Mouse (Mus musculus) gastrocnemius, adult 2 months (tissue): ENCODE results near the gene Gm20388. TPM values are rescaled to one million over a fixed set of nuclear protein-coding genes. Genes with fewer than 3 reads are reported as not detected.
A peak's percentile ranks its signal among the peaks of the same experiment; 100 is the strongest.

Experiments
- DNase-seq: peaks from one replicate; pipeline ENCODE4 v3.0.0; 2022
- H3K27ac ChIP-seq: fragments of 200-600 bp; 2 replicates; pipeline ENCODE4 v1.8.1; 2022; ENCODE audit warnings: mild to moderate bottlenecking
- H3K4me3 ChIP-seq: fragments of 200-600 bp; 2 replicates; pipeline ENCODE4 v1.8.1; 2022; ENCODE audit warnings: mild to moderate bottlenecking, moderate library complexity
- CTCF ChIP-seq: fragments of 200-600 bp; IDR thresholded peaks from 2 replicates; pipeline ENCODE4 v1.8.1; 2022; ENCODE audit warnings: antibody characterized with exemption, mild to moderate bottlenecking, moderate library complexity
- intact Hi-C: fragments of 180-260 bp; cut with DNase I; formaldehyde crosslinking; loops from one replicate; pipeline ENCODE4 v1.15.1; 2025
- total RNA-seq, 2 experiments: library from RNA; stranded (reverse); gene quantifications; 2 replicates each; pipeline ENCODE4 v1.2.3; 2021

The Gm20388 gene
- total RNA-seq, 2 experiments from 2014 or later, result 6.1 to 15.0 TPM

- TF ChIP-seq CTCF, result no peak
- no peak overlapping the region; the same call in 1 of the 2 replicates for H3K4me3 ChIP-seq
- DNase-seq, result no peak
- H3K27ac ChIP-seq, result peak overlapping the region; percentile 91
- intact Hi-C loops, result no loop called here
These were observed 632.4 kb downstream of the Gm20388 start for GRCm38 (mm10) chr8:120542995-120543394.

GRCm38 (mm10) chr8:120543416-120544055 is 632.9 kb downstream of the Gm20388 start:
- DNase-seq, result peak; percentile 89
- no peak for TF ChIP-seq CTCF
- Histone ChIP-seq H3K27ac (peak overlapping the region; percentile 91), H3K4me3 (peak overlapping the region; percentile 39)
- intact Hi-C loops, result no loop called here

GRCm38 (mm10) chr8:120544155-120544554 is 633.5 kb downstream of the Gm20388 start:
- TF ChIP-seq CTCF, result no peak
- intact Hi-C loops, result no loop called here
- no peak for DNase-seq
- Histone ChIP-seq H3K27ac (peak overlapping the region; percentile 91), H3K4me3 (no peak overlapping the region)

GRCm38 (mm10) chr8:120547562-120547961 is 636.9 kb downstream of the Gm20388 start:
- intact Hi-C loops, result no loop called here
- no peak for TF ChIP-seq CTCF
- no peak for DNase-seq
- peak overlapping the region; percentile 91 for H3K27ac ChIP-seq
- H3K4me3 ChIP-seq, result no peak overlapping the region

GRCm38 (mm10) chr8:120548313-120548761 is 637.7 kb downstream of the Gm20388 start:
- H3K27ac ChIP-seq, result peak overlapping the region; percentile 91
- H3K4me3 ChIP-seq, result no peak overlapping the region
- no peak for DNase-seq
- intact Hi-C loops, result no loop called here
- TF ChIP-seq CTCF, result no peak

GRCm38 (mm10) chr8:120549321-120549921 is 638.8 kb downstream of the Gm20388 start:
- intact Hi-C loops, result no loop called here
- Histone ChIP-seq H3K4me3 (peak overlapping the region; percentile 56), H3K27ac (peak overlapping the region; percentile 85)
- no peak for TF ChIP-seq CTCF
- no peak for DNase-seq

GRCm38 (mm10) chr8:120549922-120550321 is 639.3 kb downstream of the Gm20388 start:
- H3K4me3 ChIP-seq, result peak overlapping the region; percentile 56; the same call in 1 of the 2 replicates
- no peak for DNase-seq
- intact Hi-C loops, result no loop called here
- H3K27ac ChIP-seq, result peak overlapping the region; percentile 85
- no peak for TF ChIP-seq CTCF

- TF ChIP-seq CTCF, result no peak
- Histone ChIP-seq H3K27ac (peak overlapping the region; percentile 85), H3K4me3 (peak overlapping the region; percentile 43; the same call in 1 of the 2 replicates)
- intact Hi-C loops, result no loop called here
- DNase-seq, result no peak
These were observed 639.8 kb downstream of the Gm20388 start for GRCm38 (mm10) chr8:120550430-120550829.

- no peak for DNase-seq
These were observed 640.5 kb downstream of the Gm20388 start for GRCm38 (mm10) chr8:120550937-120551676.

GRCm38 (mm10) chr8:120551677-120551980 is 641.0 kb downstream of the Gm20388 start:
- Histone ChIP-seq H3K27ac (peak overlapping the region; percentile 85), H3K4me3 (peak overlapping the region; percentile 43; the same call in 1 of the 2 replicates)
- TF ChIP-seq CTCF, result no peak
- intact Hi-C loops, result no loop called here
- DNase-seq, result no peak

More at GRCm38 (mm10) chr8:120550937-120551676, 640.5 kb downstream of the Gm20388 start:
- no peak for TF ChIP-seq CTCF
- Histone ChIP-seq H3K27ac (peak overlapping the region; percentile 85), H3K4me3 (peak overlapping the region; percentile 43)
- intact Hi-C loops, result no loop called here

- Histone ChIP-seq H3K4me3 (no peak overlapping the region), H3K27ac (peak overlapping the region; percentile 85)
- DNase-seq, result no peak
- intact Hi-C loops, result no loop called here
- no peak for TF ChIP-seq CTCF
These were observed 641.9 kb downstream of the Gm20388 start for GRCm38 (mm10) chr8:120552509-120552908.

- no peak for TF ChIP-seq CTCF
- no peak for DNase-seq
- intact Hi-C loops, result no loop called here
- peak overlapping the region; percentile 85 for H3K27ac ChIP-seq
- H3K4me3 ChIP-seq, result no peak overlapping the region
These were observed 642.9 kb downstream of the Gm20388 start for GRCm38 (mm10) chr8:120553441-120554123.
